Mouse (Mus musculus): ENCODE measurements around the gene Eef1akmt2. TPM values are rescaled to one million over a fixed set of nuclear protein-coding genes. Genes with fewer than 3 reads are reported as not detected.

The Eef1akmt2 gene
- polyA plus RNA-seq, 1 experiment from 2014 or later, result 74.1 TPM

- Histone ChIP-seq H3K36me3 (ENCODE audit: control insufficient read depth, insufficient read depth, low read length) (no peaks in the 10 kb centered on the region), H3K4me2 (replicated peaks; ENCODE audit: low read depth, low read length) (no peak overlapping the region; the same call in 1 of the 2 replicates), H3K4me3 (ENCODE audit: low read depth, low read length) (no peak overlapping the region), H3K9ac (replicated peaks; ENCODE audit: low read depth, low read length) (no peak overlapping the region), H3K9me3 (ENCODE audit: control insufficient read depth, low read depth, low read length) (no peaks in the 10 kb centered on the region), H3K27me3 (ENCODE audit: control insufficient read depth, insufficient read depth, low read length) (no peaks in the 10 kb centered on the region), H3K27ac (ENCODE audit: low read length) (no peak overlapping the region; the same call in 1 of the 2 replicates), H3K4me1 (ENCODE audit: control insufficient read depth, insufficient read depth, low read length) (peaks cover 67% of the 10 kb centered on the region)
- 21% methylated on average over 6 of the region's 6 CpGs for WGBS
- ATAC-seq (ENCODE audit: insufficient number of reproducible peaks, insufficient read depth, low FRiP score, low read depth), result no peak
Measured at GRCm38 (mm10) chr7:132810368-132810767, 42.1 kb downstream of the Eef1akmt2 start.

GRCm38 (mm10) chr7:132809721-132810120 is 42.8 kb downstream of the Eef1akmt2 start:
- H3K9ac ChIP-seq (replicated peaks; ENCODE audit: low read depth, low read length), result no peak overlapping the region
- no peak overlapping the region for H3K4me3 ChIP-seq (ENCODE audit: low read depth, low read length)
- H3K4me2 ChIP-seq (replicated peaks; ENCODE audit: low read depth, low read length), result peak overlapping the region; percentile 22; the same call in 1 of the 2 replicates
- H3K4me1 ChIP-seq (ENCODE audit: control insufficient read depth, insufficient read depth, low read length), result peaks cover 67% of the 10 kb centered on the region
- no peaks in the 10 kb centered on the region for H3K9me3 ChIP-seq (ENCODE audit: control insufficient read depth, low read depth, low read length)
- 21% methylated on average over 6 of the region's 6 CpGs for WGBS
- no peaks in the 10 kb centered on the region for H3K27me3 ChIP-seq (ENCODE audit: control insufficient read depth, insufficient read depth, low read length)
- no peak for ATAC-seq (ENCODE audit: insufficient number of reproducible peaks, insufficient read depth, low FRiP score, low read depth)
- H3K36me3 ChIP-seq (ENCODE audit: control insufficient read depth, insufficient read depth, low read length), result no peaks in the 10 kb centered on the region
- peak overlapping the region; percentile 87; the same call in 1 of the 2 replicates for H3K27ac ChIP-seq (ENCODE audit: low read length)

GRCm38 (mm10) chr7:132808841-132809682 is 43.4 kb downstream of the Eef1akmt2 start:
- Histone ChIP-seq H3K27ac (ENCODE audit: low read length) (peak overlapping the region; percentile 87), H3K9ac (replicated peaks; ENCODE audit: low read depth, low read length) (0 out of 2 replicates have a peak overlapping the region, but pooled peaks have one; percentile 7), H3K4me2 (replicated peaks; ENCODE audit: low read depth, low read length) (peak overlapping the region; percentile 22), H3K36me3 (ENCODE audit: control insufficient read depth, insufficient read depth, low read length) (no peaks in the 10 kb centered on the region), H3K4me3 (ENCODE audit: low read depth, low read length) (no peak overlapping the region), H3K9me3 (ENCODE audit: control insufficient read depth, low read depth, low read length) (no peaks in the 10 kb centered on the region), H3K27me3 (ENCODE audit: control insufficient read depth, insufficient read depth, low read length) (no peaks in the 10 kb centered on the region), H3K4me1 (ENCODE audit: control insufficient read depth, insufficient read depth, low read length) (peaks cover 67% of the 10 kb centered on the region)
- ATAC-seq (ENCODE audit: insufficient number of reproducible peaks, insufficient read depth, low FRiP score, low read depth), result peak; percentile 33; the same call in 1 of the 2 replicates
- 7% methylated on average over 20 of the region's 20 CpGs for WGBS

- H3K9me3 ChIP-seq (ENCODE audit: control insufficient read depth, low read depth, low read length), result no peaks in the 10 kb centered on the region
- H3K4me3 ChIP-seq (ENCODE audit: low read depth, low read length), result no peak overlapping the region
- no peak overlapping the region for H3K4me2 ChIP-seq (replicated peaks; ENCODE audit: low read depth, low read length)
- ATAC-seq (ENCODE audit: insufficient number of reproducible peaks, insufficient read depth, low FRiP score, low read depth), result 0 out of 2 replicates have a peak, but pooled peaks have one; percentile 21
- no peaks in the 10 kb centered on the region for H3K36me3 ChIP-seq (ENCODE audit: control insufficient read depth, insufficient read depth, low read length)
- no peak overlapping the region for H3K9ac ChIP-seq (replicated peaks; ENCODE audit: low read depth, low read length)
- 36% methylated on average over 7 of the region's 7 CpGs for WGBS
- peak overlapping the region; percentile 87 for H3K27ac ChIP-seq (ENCODE audit: low read length)
- no peaks in the 10 kb centered on the region for H3K27me3 ChIP-seq (ENCODE audit: control insufficient read depth, insufficient read depth, low read length)
- peaks cover 69% of the 10 kb centered on the region for H3K4me1 ChIP-seq (ENCODE audit: control insufficient read depth, insufficient read depth, low read length)
Measured at GRCm38 (mm10) chr7:132808051-132808796, 44.2 kb downstream of the Eef1akmt2 start.

GRCm38 (mm10) chr7:132806926-132807857 is 45.3 kb downstream of the Eef1akmt2 start:
- no peaks in the 10 kb centered on the region for H3K36me3 ChIP-seq (ENCODE audit: control insufficient read depth, insufficient read depth, low read length)
- no peak overlapping the region for H3K9ac ChIP-seq (replicated peaks; ENCODE audit: low read depth, low read length)
- no peaks in the 10 kb centered on the region for H3K27me3 ChIP-seq (ENCODE audit: control insufficient read depth, insufficient read depth, low read length)
- peaks cover 72% of the 10 kb centered on the region for H3K4me1 ChIP-seq (ENCODE audit: control insufficient read depth, insufficient read depth, low read length)
- WGBS, result 56% methylated on average over 13 of the region's 13 CpGs
- no peak overlapping the region for H3K4me3 ChIP-seq (ENCODE audit: low read depth, low read length)
- peak overlapping the region; percentile 87; the same call in 1 of the 2 replicates for H3K27ac ChIP-seq (ENCODE audit: low read length)
- H3K9me3 ChIP-seq (ENCODE audit: control insufficient read depth, low read depth, low read length), result no peaks in the 10 kb centered on the region
- no peak for ATAC-seq (ENCODE audit: insufficient number of reproducible peaks, insufficient read depth, low FRiP score, low read depth)
- H3K4me2 ChIP-seq (replicated peaks; ENCODE audit: low read depth, low read length), result no peak overlapping the region

GRCm38 (mm10) chr7:132806286-132806685 is 46.2 kb downstream of the Eef1akmt2 start:
- no peak for ATAC-seq (ENCODE audit: insufficient number of reproducible peaks, insufficient read depth, low FRiP score, low read depth)
- Histone ChIP-seq H3K9me3 (ENCODE audit: control insufficient read depth, low read depth, low read length) (no peaks in the 10 kb centered on the region), H3K9ac (replicated peaks; ENCODE audit: low read depth, low read length) (no peak overlapping the region), H3K27ac (ENCODE audit: low read length) (no peak overlapping the region), H3K4me1 (ENCODE audit: control insufficient read depth, insufficient read depth, low read length) (peaks cover 65% of the 10 kb centered on the region), H3K27me3 (ENCODE audit: control insufficient read depth, insufficient read depth, low read length) (no peaks in the 10 kb centered on the region), H3K36me3 (ENCODE audit: control insufficient read depth, insufficient read depth, low read length) (no peaks in the 10 kb centered on the region), H3K4me2 (replicated peaks; ENCODE audit: low read depth, low read length) (no peak overlapping the region), H3K4me3 (ENCODE audit: low read depth, low read length) (no peak overlapping the region)
- 69% methylated on average over 5 of the region's 5 CpGs for WGBS

- no peak overlapping the region for H3K9ac ChIP-seq (replicated peaks; ENCODE audit: low read depth, low read length)
- no peak overlapping the region for H3K4me2 ChIP-seq (replicated peaks; ENCODE audit: low read depth, low read length)
- no peak overlapping the region for H3K27ac ChIP-seq (ENCODE audit: low read length)
- no peak for ATAC-seq (ENCODE audit: insufficient number of reproducible peaks, insufficient read depth, low FRiP score, low read depth)
- WGBS, result 82% methylated on average over 5 of the region's 5 CpGs
- no peaks in the 10 kb centered on the region for H3K9me3 ChIP-seq (ENCODE audit: control insufficient read depth, low read depth, low read length)
- peaks cover 52% of the 10 kb centered on the region for H3K4me1 ChIP-seq (ENCODE audit: control insufficient read depth, insufficient read depth, low read length)
- peaks cover 3% of the 10 kb centered on the region; the same call in 1 of the 2 replicates for H3K36me3 ChIP-seq (ENCODE audit: control insufficient read depth, insufficient read depth, low read length)
- H3K27me3 ChIP-seq (ENCODE audit: control insufficient read depth, insufficient read depth, low read length), result no peaks in the 10 kb centered on the region
- H3K4me3 ChIP-seq (ENCODE audit: low read depth, low read length), result no peak overlapping the region
Measured at GRCm38 (mm10) chr7:132804951-132805350, 47.5 kb downstream of the Eef1akmt2 start.

Data from stomach, embryonic 14.5 days (tissue).